Mouse (Mus musculus): ENCODE data around the gene Mrpl42. TPM values are rescaled to one million over a fixed set of nuclear protein-coding genes. Genes with fewer than 3 reads are reported as not detected.

Gene Mrpl42
- polyA plus RNA-seq, 1 experiment from 2014 or later: 432 TPM

DNA sequence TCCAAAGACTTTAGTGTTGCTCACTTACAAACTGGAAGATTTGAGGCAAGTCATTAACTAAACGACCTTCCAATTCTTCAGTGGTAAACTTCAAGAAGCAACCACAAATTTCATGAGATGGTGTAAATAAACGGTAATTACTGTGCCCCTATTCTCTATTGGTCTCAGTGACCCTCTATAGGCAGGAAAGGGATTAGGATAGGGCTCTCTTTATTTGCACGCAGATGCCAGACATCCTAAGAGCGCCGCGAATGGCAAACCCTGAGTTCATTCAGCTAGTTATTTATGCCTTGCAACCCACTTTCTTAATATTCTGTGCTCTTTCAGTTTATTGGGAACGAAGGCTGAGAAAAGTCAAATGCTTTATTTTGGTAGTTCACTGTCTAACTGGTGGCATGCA lies 707 bp downstream of the Mrpl42 start:
- peak overlapping the region; percentile 81 for H3K9ac ChIP-seq (ENCODE audit: low read depth, low read length)
- peak; percentile 21 for DNase-seq (ENCODE audit: low spot score)
- WGBS: 0% methylated on average over 7 of the region's 7 CpGs

DNA sequence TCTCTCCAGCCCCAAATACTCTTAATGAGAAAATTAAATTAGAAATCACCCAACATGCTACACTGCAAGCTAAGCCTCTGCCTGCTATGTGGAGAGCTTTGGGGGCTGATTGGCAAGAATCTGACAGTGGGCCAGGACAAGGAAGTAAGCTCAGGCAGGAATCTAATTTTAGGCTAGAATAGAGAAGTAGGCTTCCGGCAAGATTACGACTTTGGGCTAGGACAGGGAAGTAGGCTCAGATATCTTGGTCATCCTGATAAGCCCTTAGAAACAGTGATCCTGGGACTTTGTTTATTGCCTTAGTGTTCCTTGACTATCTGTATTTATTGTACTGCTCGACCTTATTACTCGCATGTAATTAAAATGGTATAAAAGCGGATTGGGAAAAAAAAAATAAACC lies 7.5 kb downstream of the Mrpl42 start:
- H3K36me3 ChIP-seq (ENCODE audit: insufficient read depth, low read length): peaks cover 40% of the 10 kb centered on the region
- H3K4me3 ChIP-seq (replicated peaks; ENCODE audit: low read depth, low read length): no peak overlapping the region
- no peaks in the 10 kb centered on the region for H3K27me3 ChIP-seq (ENCODE audit: insufficient read depth, low read length)
- H3K9ac ChIP-seq (ENCODE audit: low read depth, low read length): no peak overlapping the region
- ATAC-seq (replicated peaks; ENCODE audit: low FRiP score, low read depth): no peak
- TF ChIP-seq CTCF (IDR thresholded peaks at IDR 0.05; ENCODE audit: low read depth): no peak
- no peak overlapping the region for H3K4me2 ChIP-seq (ENCODE audit: low read length)
- no peaks in the 10 kb centered on the region for H3K4me1 ChIP-seq (replicated peaks; ENCODE audit: insufficient read depth, low read length)
- 92% methylated on average over 5 of the region's 5 CpGs for WGBS
- no peak overlapping the region for H3K27ac ChIP-seq
- 0 out of 2 replicates have a peak, but pooled peaks cover 3% of the 10 kb centered on the region for H3K9me3 ChIP-seq (replicated peaks; ENCODE audit: low read length)
- no peak for DNase-seq (ENCODE audit: low spot score)

More for the DNA sequence above, 707 bp downstream of the Mrpl42 start:
- no peaks in the 10 kb centered on the region for H3K4me1 ChIP-seq (replicated peaks; ENCODE audit: insufficient read depth, low read length)
- no peak for ATAC-seq (replicated peaks; ENCODE audit: low FRiP score, low read depth)
- no peaks in the 10 kb centered on the region for H3K27me3 ChIP-seq (ENCODE audit: insufficient read depth, low read length)
- TF ChIP-seq CTCF (IDR thresholded peaks at IDR 0.05; ENCODE audit: low read depth): 0 out of 2 replicates have a peak, but pooled peaks have one; percentile 3
- H3K9me3 ChIP-seq (replicated peaks; ENCODE audit: low read length): no peaks in the 10 kb centered on the region
- H3K36me3 ChIP-seq (ENCODE audit: insufficient read depth, low read length): no peaks in the 10 kb centered on the region
- H3K4me3 ChIP-seq (replicated peaks; ENCODE audit: low read depth, low read length): peak overlapping the region; percentile 91
- H3K27ac ChIP-seq: peak overlapping the region; percentile 87
- peak overlapping the region; percentile 76 for H3K4me2 ChIP-seq (ENCODE audit: low read length)

DNA sequence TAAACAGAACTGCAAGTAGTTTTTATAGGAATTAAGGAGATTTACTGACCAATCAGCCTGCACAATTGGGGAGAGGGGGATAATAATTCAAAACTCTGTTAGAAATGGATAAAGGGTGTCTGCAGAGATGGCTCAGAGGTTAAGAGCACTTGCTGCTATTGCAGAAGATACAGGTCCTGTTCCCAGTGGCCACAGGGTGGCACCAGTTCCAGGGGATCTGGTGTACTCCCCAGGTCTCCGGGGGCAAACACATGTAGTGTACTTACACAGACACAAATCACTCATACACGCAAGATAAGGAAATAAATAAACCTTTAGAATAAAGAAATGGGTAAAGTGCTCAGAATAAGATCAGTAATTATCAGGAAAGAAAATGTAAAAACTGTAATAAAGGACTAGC lies 12.1 kb downstream of the Mrpl42 start:
- Histone ChIP-seq H3K9me3 (replicated peaks; ENCODE audit: low read length) (0 out of 2 replicates have a peak, but pooled peaks cover 3% of the 10 kb centered on the region), H3K4me2 (ENCODE audit: low read length) (no peak overlapping the region), H3K4me1 (replicated peaks; ENCODE audit: insufficient read depth, low read length) (no peaks in the 10 kb centered on the region), H3K4me3 (replicated peaks; ENCODE audit: low read depth, low read length) (no peak overlapping the region), H3K27me3 (ENCODE audit: insufficient read depth, low read length) (no peaks in the 10 kb centered on the region), H3K9ac (ENCODE audit: low read depth, low read length) (no peak overlapping the region), H3K27ac (no peak overlapping the region), H3K36me3 (ENCODE audit: insufficient read depth, low read length) (peaks cover 59% of the 10 kb centered on the region)
- DNase-seq (ENCODE audit: low spot score) (peak; percentile 14), ATAC-seq (replicated peaks; ENCODE audit: low FRiP score, low read depth) (no peak)
- WGBS: 73% methylated on average over 2 of the region's 2 CpGs
- TF ChIP-seq CTCF (IDR thresholded peaks at IDR 0.05; ENCODE audit: low read depth): peak; percentile 66

DNA sequence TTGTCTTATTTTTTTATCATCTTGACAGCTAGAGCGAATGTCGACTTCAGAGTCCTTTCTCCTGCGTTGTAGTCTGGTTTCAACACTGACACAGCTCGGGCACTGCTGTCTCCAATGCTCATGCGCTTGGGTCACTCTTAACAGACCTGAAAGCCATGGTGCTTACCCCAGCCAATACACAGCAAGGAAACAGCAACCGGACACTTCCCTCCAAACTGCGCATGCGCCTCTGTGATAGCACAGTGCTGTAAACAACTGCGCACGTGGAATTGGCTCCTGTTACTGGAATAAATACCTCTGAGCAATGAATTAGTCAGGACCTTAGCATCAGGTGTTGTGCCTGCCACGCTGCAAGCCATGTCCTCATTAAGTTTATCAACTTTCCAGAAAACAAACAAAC lies 24.2 kb downstream of the Mrpl42 start:
- no peak for TF ChIP-seq CTCF (IDR thresholded peaks at IDR 0.05; ENCODE audit: low read depth)
- no peak overlapping the region for H3K27ac ChIP-seq
- peaks cover 11% of the 10 kb centered on the region for H3K36me3 ChIP-seq (ENCODE audit: insufficient read depth, low read length)
- H3K4me3 ChIP-seq (replicated peaks; ENCODE audit: low read depth, low read length): no peak overlapping the region
- H3K4me2 ChIP-seq (ENCODE audit: low read length): no peak overlapping the region
- H3K9ac ChIP-seq (ENCODE audit: low read depth, low read length): no peak overlapping the region
- DNase-seq (ENCODE audit: low spot score) (no peak), ATAC-seq (replicated peaks; ENCODE audit: low FRiP score, low read depth) (no peak)
- WGBS: 88% methylated on average over 11 of the region's 11 CpGs
- no peaks in the 10 kb centered on the region for H3K4me1 ChIP-seq (replicated peaks; ENCODE audit: insufficient read depth, low read length)
- no peaks in the 10 kb centered on the region for H3K9me3 ChIP-seq (replicated peaks; ENCODE audit: low read length)
- H3K27me3 ChIP-seq (ENCODE audit: insufficient read depth, low read length): no peaks in the 10 kb centered on the region

DNA sequence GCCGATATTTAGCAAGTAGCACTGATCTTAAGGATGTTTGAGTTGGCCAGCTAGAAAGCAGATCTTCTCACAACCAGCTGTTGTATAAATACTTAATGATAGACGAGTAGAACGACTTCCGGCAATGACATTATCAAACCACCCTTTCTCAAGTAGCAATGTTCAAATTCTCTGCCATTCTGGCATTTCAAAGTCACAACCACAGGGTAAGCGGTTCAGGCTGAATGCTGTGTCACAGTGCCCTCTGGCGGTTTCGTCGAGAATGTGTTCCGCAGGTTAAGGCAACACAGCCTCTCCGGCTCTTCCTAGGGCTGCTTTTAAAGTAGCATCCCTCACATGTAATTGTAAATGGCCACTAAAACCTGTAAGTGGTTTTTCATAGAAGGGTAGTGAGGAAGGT lies 25.8 kb downstream of the Mrpl42 start:
- peak; percentile 61; the same call in 1 of the 2 replicates for ATAC-seq (replicated peaks; ENCODE audit: low FRiP score, low read depth)
- no peak overlapping the region for H3K4me2 ChIP-seq (ENCODE audit: low read length)
- whole genome bisulfite sequencing: 9% methylated on average over 10 of the region's 10 CpGs

DNA sequence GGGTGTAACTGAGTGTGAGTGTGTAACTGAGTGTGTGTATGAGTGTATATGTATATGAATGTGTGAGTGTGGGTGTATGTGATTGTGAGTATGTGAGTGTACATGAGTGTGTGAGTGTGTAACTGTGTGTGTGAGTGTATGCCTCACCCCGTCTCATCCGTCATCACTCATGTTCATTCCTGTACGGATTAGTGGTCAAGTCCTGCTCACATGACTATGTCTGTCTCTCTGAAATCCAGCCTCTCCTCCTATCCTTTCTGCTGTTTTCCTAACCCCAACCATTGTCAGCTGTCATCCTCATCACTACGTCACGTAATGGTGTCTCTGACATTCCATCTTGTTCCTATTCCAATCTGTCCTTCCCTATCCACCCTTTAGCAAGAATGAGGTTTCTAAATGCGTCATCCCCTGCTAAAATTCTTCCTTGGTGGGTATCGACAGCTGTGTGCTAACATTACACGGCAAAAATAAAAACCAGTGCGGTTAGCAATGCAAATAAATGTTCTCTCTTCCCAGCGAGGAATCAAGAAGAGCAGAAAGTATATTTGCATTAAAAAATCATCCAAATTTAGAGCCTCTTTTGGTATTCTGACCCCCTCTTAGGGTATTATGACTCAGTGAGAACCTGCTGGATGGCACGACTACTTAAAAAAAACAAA lies 29.7 kb downstream of the Mrpl42 start:
- Histone ChIP-seq H3K4me3 (replicated peaks; ENCODE audit: low read depth, low read length) (no peak overlapping the region), H3K36me3 (ENCODE audit: insufficient read depth, low read length) (no peaks in the 10 kb centered on the region), H3K27ac (no peak overlapping the region), H3K9ac (ENCODE audit: low read depth, low read length) (no peak overlapping the region), H3K4me1 (replicated peaks; ENCODE audit: insufficient read depth, low read length) (no peaks in the 10 kb centered on the region), H3K9me3 (replicated peaks; ENCODE audit: low read length) (no peaks in the 10 kb centered on the region), H3K4me2 (ENCODE audit: low read length) (no peak overlapping the region), H3K27me3 (ENCODE audit: insufficient read depth, low read length) (no peaks in the 10 kb centered on the region)
- no peak for DNase-seq (ENCODE audit: low spot score)
- TF ChIP-seq CTCF (IDR thresholded peaks at IDR 0.05; ENCODE audit: low read depth): no peak
- WGBS: 86% methylated on average over 11 of the region's 11 CpGs
- ATAC-seq (replicated peaks; ENCODE audit: low FRiP score, low read depth): no peak

More for the DNA sequence above, 25.8 kb downstream of the Mrpl42 start:
- TF ChIP-seq CTCF (IDR thresholded peaks at IDR 0.05; ENCODE audit: low read depth): peak; percentile 96
- H3K4me1 ChIP-seq (replicated peaks; ENCODE audit: insufficient read depth, low read length): no peaks in the 10 kb centered on the region
- no peaks in the 10 kb centered on the region for H3K9me3 ChIP-seq (replicated peaks; ENCODE audit: low read length)
- H3K27me3 ChIP-seq (ENCODE audit: insufficient read depth, low read length): no peaks in the 10 kb centered on the region
- peaks cover 5% of the 10 kb centered on the region; the same call in 1 of the 2 replicates for H3K36me3 ChIP-seq (ENCODE audit: insufficient read depth, low read length)
- DNase-seq (ENCODE audit: low spot score): peak; percentile 91
- H3K9ac ChIP-seq (ENCODE audit: low read depth, low read length): no peak overlapping the region
- no peak overlapping the region for H3K27ac ChIP-seq
- no peak overlapping the region for H3K4me3 ChIP-seq (replicated peaks; ENCODE audit: low read depth, low read length)
